Mouse (Mus musculus) left cerebral cortex, postnatal 10 days (tissue): Measurements from ENCODE around the gene C1rl. TPM values are rescaled to one million over a fixed set of nuclear protein-coding genes. Genes with fewer than 3 reads are reported as not detected.
"Not testable (repeated sequence)": the region's sequence is repeated elsewhere in the genome, so short reads cannot be mapped to it uniquely, and the experiment has no call there.

ENCODE experiments used
- DNase-seq, 2 experiments: peaks; one replicate each; pipeline ENCODE4 v3.0.0; 2021 to 2022; ENCODE audit warnings: low spot score in 2 of 2, mixed read lengths in 1 of 2; ENCODE audit errors: extremely low spot score in 1 of 2
- intact Hi-C: fragments of 180-260 bp; cut with DNase I; formaldehyde crosslinking; loops from one replicate; pipeline ENCODE4 v1.15.1; 2025
- total RNA-seq, 2 experiments: library from RNA; stranded (reverse); gene quantifications; 2 replicates each; pipeline ENCODE4 v1.2.3; 2021

C1rl gene
- total RNA-seq, 2 experiments from 2014 or later: 0.21 to 0.30 TPM

DNA sequence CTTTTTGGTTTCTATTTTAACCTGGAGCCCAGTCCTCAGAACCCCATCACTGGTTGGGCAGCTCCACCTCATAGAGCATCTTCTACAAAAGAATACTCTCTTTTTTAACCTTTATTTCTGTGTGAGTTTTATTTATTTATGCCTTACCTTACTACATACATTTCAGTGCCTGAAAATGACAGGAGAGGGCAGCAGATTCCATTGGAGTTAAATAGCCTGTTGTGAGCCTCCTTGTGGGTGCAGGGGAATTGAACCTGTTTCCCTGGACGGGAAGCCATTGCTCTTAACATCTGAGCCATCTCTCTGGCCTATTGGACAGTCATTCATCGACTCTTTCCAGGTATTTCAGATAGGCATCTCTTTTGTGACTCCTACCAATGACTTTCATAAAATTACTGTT, 52.5 kb downstream of the C1rl start:
- intact Hi-C loops: no loop called here
- DNase-seq: no peak

DNA sequence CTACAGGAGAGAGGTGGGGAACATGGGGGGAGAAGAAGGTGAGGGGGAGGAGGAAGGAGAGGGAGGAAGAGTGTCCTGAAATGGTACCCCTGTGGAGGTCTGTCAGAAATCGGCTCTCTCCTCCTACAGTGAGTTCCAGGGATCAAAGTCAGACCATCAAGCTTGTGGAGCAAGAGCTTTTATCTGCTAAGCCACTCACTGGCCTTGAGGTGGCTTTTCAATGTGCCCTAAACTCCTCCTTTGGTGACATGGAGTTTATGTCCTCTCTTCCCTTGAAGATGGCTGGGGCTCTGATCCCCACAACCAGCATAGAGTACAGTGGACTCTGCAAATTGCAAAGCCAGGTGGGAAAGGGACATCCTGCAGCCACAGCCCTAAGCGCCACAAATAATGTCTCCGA, 55.1 kb downstream of the C1rl start:
- intact Hi-C loops, DNase-seq: not testable (repeated sequence)

DNA sequence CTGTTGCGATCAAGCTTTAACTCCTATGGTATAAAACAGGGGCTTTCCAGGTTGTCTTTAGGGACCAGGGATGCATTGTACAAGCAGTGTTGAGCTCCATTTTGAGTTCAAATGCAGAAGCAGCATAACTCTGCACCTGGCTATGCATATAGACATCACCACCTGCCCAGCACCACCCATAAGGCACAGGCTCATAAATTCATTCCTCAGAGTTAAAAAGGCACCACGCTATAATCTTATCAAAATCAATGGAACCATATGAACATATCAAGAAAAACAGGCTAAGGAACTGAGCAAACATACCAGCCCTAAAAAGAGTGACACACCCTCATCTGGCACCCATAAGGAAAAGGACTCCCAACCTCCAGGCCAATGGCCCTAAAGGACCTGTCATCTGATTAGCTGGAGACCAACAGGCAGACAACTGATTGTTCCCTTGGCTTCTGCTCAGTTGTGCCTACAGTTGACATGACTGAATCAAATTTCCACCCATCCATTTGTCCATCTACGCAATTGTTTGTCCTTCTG, 56.2 kb downstream of the C1rl start:
- no peak for DNase-seq
- intact Hi-C loops: no loop called here

DNA sequence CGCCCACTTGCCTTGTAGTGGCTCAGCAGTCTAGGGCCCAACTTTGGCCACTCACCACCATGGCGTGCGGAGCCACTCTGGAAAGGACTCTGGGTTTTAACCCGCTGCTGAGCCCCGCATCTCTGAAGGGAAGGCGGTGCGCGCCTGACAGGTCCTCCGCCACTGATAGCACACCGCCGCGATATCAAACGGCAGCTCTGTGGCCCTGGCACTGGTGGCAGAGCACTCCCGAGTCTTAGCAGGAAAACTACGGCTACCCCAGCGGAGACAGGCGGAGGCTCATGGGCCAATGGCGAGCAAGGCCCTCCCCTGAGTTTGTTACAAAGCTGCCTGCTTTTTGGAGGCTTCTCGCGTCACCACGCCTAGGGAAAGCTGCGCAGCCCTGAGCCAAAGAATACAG, 59.9 kb downstream of the C1rl start:
- DNase-seq: no peak
- intact Hi-C loops: no loop called here

DNA sequence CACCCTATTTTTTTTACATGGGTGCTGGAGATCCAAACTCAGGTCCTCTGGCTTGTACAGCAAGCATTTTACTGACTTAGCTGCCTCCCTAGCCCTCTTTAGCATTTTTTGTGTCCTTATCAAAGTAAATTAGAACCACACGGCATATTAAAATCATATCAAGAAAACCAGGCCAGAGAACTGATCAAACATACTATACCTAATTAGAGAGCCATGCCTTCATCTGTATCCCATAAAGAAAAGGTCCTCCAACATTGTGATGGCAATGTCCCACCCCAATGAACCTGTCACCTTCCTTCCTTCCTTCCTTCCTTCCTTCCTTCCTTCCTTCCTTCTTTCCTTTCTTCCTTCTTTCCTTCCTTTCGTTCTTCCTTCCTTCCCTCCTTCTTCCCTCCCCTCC, 63.0 kb downstream of the C1rl start:
- intact Hi-C loops, DNase-seq: not testable (repeated sequence)

Other genes with a start within 250 kb of the C1rl start
- gene Cd163, start 188.5 kb upstream of the C1rl start, total RNA-seq: 1 to 10 TPM; 1.9 to 3.8 TPM
- gene Pex5, start 78.0 kb upstream of the C1rl start, total RNA-seq: 10 to 100 TPM; 79.0 to 84.6 TPM
- gene Clstn3, start 28.3 kb upstream of the C1rl start, total RNA-seq: 100 to 1,000 TPM; 333 TPM
- gene C1ra, start 19.3 kb downstream of the C1rl start, total RNA-seq: 1 to 10 TPM in 1 of 2 experiments, under 1 TPM in 1; 0.99 to 1.2 TPM
- 1 to 10 TPM; 1.2 to 2.0 TPM for gene C1s1, start 49.2 kb downstream of the C1rl start, total RNA-seq
- gene C1rb, start 77.2 kb downstream of the C1rl start, total RNA-seq: not detected
- gene C1s2, start 143.0 kb downstream of the C1rl start, total RNA-seq: under 1 TPM; 0.19 to 0.59 TPM
- gene Lpcat3, start 169.9 kb downstream of the C1rl start, total RNA-seq: 10 to 100 TPM; 29.7 to 36.4 TPM
- 10 to 100 TPM; 38.0 to 42.6 TPM for gene Emg1, start 219.1 kb downstream of the C1rl start, total RNA-seq
- 100 to 1,000 TPM; 151 to 160 TPM for gene Phb2, start 219.2 kb downstream of the C1rl start, total RNA-seq
- gene Ptpn6, start 245.6 kb downstream of the C1rl start, total RNA-seq: 1 to 10 TPM; 3.4 to 4.7 TPM
- 100 to 1,000 TPM; 298 to 316 TPM for gene Grcc10, start 248.3 kb downstream of the C1rl start, total RNA-seq